Mouse (Mus musculus) bone marrow macrophage, adult 2 months (primary cell): ENCODE measurements around the gene Hc. TPM values are rescaled to one million over a fixed set of nuclear protein-coding genes. Genes with fewer than 3 reads are reported as not detected.

Source experiments
- H3K27ac ChIP-seq: 2 replicates; pipeline ENCODE4 v1.5.1; 2012; ENCODE audit warnings: low read depth, low read length; ENCODE audit not compliant: insufficient read depth
- H3K4me1 ChIP-seq: 2 replicates; pipeline ENCODE4 v1.6.1; 2012; ENCODE audit warnings: low read length; ENCODE audit not compliant: control insufficient read depth, insufficient read depth
- H3K4me3 ChIP-seq: 2 replicates; pipeline ENCODE4 v1.5.1; 2012; ENCODE audit warnings: mild to moderate bottlenecking, low read length, moderate library complexity; ENCODE audit not compliant: insufficient read depth
- CTCF ChIP-seq: IDR thresholded peaks from 2 replicates; pipeline ENCODE4 v1.5.1; 2012; ENCODE audit warnings: low read depth, mild to moderate bottlenecking, low read length, moderate library complexity
- POLR2A ChIP-seq: IDR thresholded peaks from 2 replicates; pipeline ENCODE4 v1.6.1; 2012; ENCODE audit warnings: mild to moderate bottlenecking, low read depth, low read length, borderline replicate concordance
- polyA plus RNA-seq: library from polyadenylated mRNA; stranded (reverse); fragments of >200 nt; gene quantifications from 2 replicates; pipeline ENCODE4 v1.2.4, GENCODE M21; 2012; ENCODE audit not compliant: missing spikeins, insufficient read depth, insufficient read length

Gene Hc
- not detected in 2 replicates for polyA plus RNA-seq

GRCm38 (mm10) chr2:35061338-35061737 lies at the start of gene Hc:
Hc (minus strand) TSS chr2:35061438.
- Histone ChIP-seq H3K4me3 (no peak within 1 kb of the TSS), H3K4me1 (no peaks in the 10 kb centered on the region), H3K27ac (no peak within 1 kb of the TSS)
- TF ChIP-seq CTCF: no peak
- no peak for TF ChIP-seq POLR2A

- H3K27ac ChIP-seq: 0 out of 2 replicates have a peak overlapping the region, but pooled peaks have one; percentile 7
- peaks cover 9% of the 10 kb centered on the region for H3K4me1 ChIP-seq
- TF ChIP-seq POLR2A (no peak), CTCF (no peak)
- H3K4me3 ChIP-seq: peak overlapping the region; percentile 46
Measured at GRCm38 (mm10) chr2:35110521-35110920, 49.3 kb upstream of the Hc start.

- TF ChIP-seq CTCF: no peak
- no peak for TF ChIP-seq POLR2A
- Histone ChIP-seq H3K4me3 (peak overlapping the region; percentile 93), H3K27ac (peak overlapping the region; percentile 78), H3K4me1 (peaks cover 9% of the 10 kb centered on the region)
Measured at GRCm38 (mm10) chr2:35109924-35110304, 48.7 kb upstream of the Hc start.

- H3K4me3 ChIP-seq: peak within 1 kb of the TSS; percentile 93
- H3K4me1 ChIP-seq: peaks cover 9% of the 10 kb centered on the region
Measured at GRCm38 (mm10) chr2:35109141-35109923, 48.1 kb upstream of the Hc start, which contains the start of gene Cntrl. Cntrl (plus strand) TSS chr2:35109492.

GRCm38 (mm10) chr2:35108712-35109111 lies 47.5 kb upstream of the Hc start:
- peak overlapping the region; percentile 93 for H3K4me3 ChIP-seq
- peak overlapping the region; percentile 62 for H3K27ac ChIP-seq
- H3K4me1 ChIP-seq: peaks cover 9% of the 10 kb centered on the region
- TF ChIP-seq POLR2A: no peak
- peak; percentile 42; the same call in 1 of the 2 replicates for TF ChIP-seq CTCF

More at GRCm38 (mm10) chr2:35109141-35109923, 48.1 kb upstream of the Hc start, which contains the start of gene Cntrl:
- peak within 1 kb of the TSS; percentile 78 for H3K27ac ChIP-seq
- no peak for TF ChIP-seq CTCF
- TF ChIP-seq POLR2A: 0 out of 2 replicates have a peak, but pooled peaks have one; percentile 39

GRCm38 (mm10) chr2:35107984-35108635 lies 46.9 kb upstream of the Hc start:
- TF ChIP-seq POLR2A (no peak), CTCF (no peak)
- Histone ChIP-seq H3K4me3 (no peak overlapping the region), H3K27ac (no peak overlapping the region), H3K4me1 (peaks cover 9% of the 10 kb centered on the region)

GRCm38 (mm10) chr2:35104843-35105242 lies 43.6 kb upstream of the Hc start:
- Histone ChIP-seq H3K4me1 (no peaks in the 10 kb centered on the region), H3K4me3 (no peak overlapping the region), H3K27ac (no peak overlapping the region)
- no peak for TF ChIP-seq POLR2A
- no peak for TF ChIP-seq CTCF

- H3K4me1 ChIP-seq: no peaks in the 10 kb centered on the region
- no peak overlapping the region for H3K4me3 ChIP-seq
- TF ChIP-seq CTCF (no peak), POLR2A (no peak)
- H3K27ac ChIP-seq: no peak overlapping the region
Measured at GRCm38 (mm10) chr2:35103558-35103957, 42.3 kb upstream of the Hc start.

- no peaks in the 10 kb centered on the region for H3K4me1 ChIP-seq
- no peak overlapping the region for H3K4me3 ChIP-seq
- H3K27ac ChIP-seq: no peak overlapping the region
- TF ChIP-seq POLR2A: no peak
- TF ChIP-seq CTCF: no peak
Measured at GRCm38 (mm10) chr2:35102777-35103176, 41.5 kb upstream of the Hc start.

- Histone ChIP-seq H3K4me1 (no peaks in the 10 kb centered on the region), H3K27ac (no peak within 1 kb of the TSS), H3K4me3 (no peak within 1 kb of the TSS)
- no peak for TF ChIP-seq POLR2A
- TF ChIP-seq CTCF: no peak
Measured at GRCm38 (mm10) chr2:35101443-35101842, 40.2 kb upstream of the Hc start, which contains the start of gene AI182371. AI182371 (minus strand) TSS chr2:35101543.
